Mouse (Mus musculus) G1E (cell line): Measurements from ENCODE around the gene Best2. TPM values are rescaled to one million over a fixed set of nuclear protein-coding genes. Genes with fewer than 3 reads are reported as not detected.

Source experiments
- ATAC-seq: 2 replicates; pipeline ENCODE4 v1.8.0; 2016; ENCODE audit warnings: mild to moderate bottlenecking; ENCODE audit not compliant: insufficient number of reproducible peaks, poor library complexity, low FRiP score, severe bottlenecking; ENCODE audit errors: extremely low read depth
- DNase-seq: peaks from one replicate; pipeline ENCODE4 v3.0.0; 2012; ENCODE audit warnings: low spot score
- H3K27me3 ChIP-seq: 2 replicates; pipeline ENCODE4 v1.6.1; 2012; ENCODE audit warnings: mild to moderate bottlenecking, low read length, inconsistent platforms; ENCODE audit not compliant: insufficient read depth
- H3K36me3 ChIP-seq: replicated peaks from 2 replicates; pipeline ENCODE3; 2012; ENCODE audit warnings: mild to moderate bottlenecking, inconsistent platforms
- H3K4me1 ChIP-seq: 2 replicates; pipeline ENCODE4 v1.6.1; 2012; ENCODE audit warnings: low read depth, low read length, inconsistent platforms, mixed read lengths; ENCODE audit not compliant: insufficient read depth
- H3K4me3 ChIP-seq: 2 replicates; pipeline ENCODE4 v1.5.1; 2012; ENCODE audit warnings: low read depth, mild to moderate bottlenecking, inconsistent platforms, low read length, moderate library complexity, mixed read lengths
- H3K9me3 ChIP-seq: replicated peaks from 2 replicates; pipeline ENCODE4 v1.6.1; 2012; ENCODE audit warnings: inconsistent platforms
- CTCF ChIP-seq: IDR thresholded peaks from 2 replicates; pipeline ENCODE4 v1.5.1; 2012; ENCODE audit warnings: low read depth, low read length, inconsistent platforms, mixed read lengths
- GATA1 ChIP-seq: IDR thresholded peaks from 2 replicates; pipeline ENCODE4 v1.6.1; 2012; ENCODE audit warnings: borderline replicate concordance, low read length, inconsistent platforms, mixed read lengths
- GATA2 ChIP-seq: IDR thresholded peaks from 2 replicates; pipeline ENCODE4 v1.6.1; 2012; ENCODE audit warnings: low read depth, low read length, inconsistent platforms, borderline replicate concordance
- POLR2AphosphoS5 ChIP-seq: IDR thresholded peaks from 2 replicates; pipeline ENCODE4 v1.6.1; 2012; ENCODE audit warnings: low read depth, low read length, inconsistent platforms; ENCODE audit not compliant: insufficient replicate concordance
- TAL1 ChIP-seq: conservative IDR thresholded peaks from 2 replicates; pipeline ENCODE4 v1.6.1; 2012; ENCODE audit warnings: low read depth, low read length, inconsistent platforms, mixed read lengths
- polyA plus RNA-seq: library from polyadenylated mRNA; stranded (reverse); fragments of >175 nt; gene quantifications from 2 replicates; pipeline ENCODE4 v1.2.3, GENCODE M21; 2012
- total RNA-seq, 2 experiments: library from RNA; stranded (forward) in 1 of 2; stranded (reverse) in 1 of 2; fragments of 200-1000 nt in 1 of 2; fragments of >200 nt in 1 of 2; fragmentation: Nextera tagmentation in 1 of 2; gene quantifications; 2 replicates each; pipeline ENCODE4 v1.2.3; 2014 to 2017

Gene Best2
- total and polyA plus RNA-seq, 3 experiments, result not detected

GRCm38 (mm10) chr8:84990349-84990748 is 24.0 kb downstream of the Best2 start, which contains the start of gene Hook2:
Gene Hook2 (plus strand): TSS chr8:84990603.
- DNase-seq (peak; percentile 93), ATAC-seq (peak; percentile 76)
- no peak for TF ChIP-seq GATA1
- TF ChIP-seq TAL1, result no peak
- TF ChIP-seq POLR2AphosphoS5, result no peak
- no peak for TF ChIP-seq GATA2
- TF ChIP-seq CTCF, result peak; percentile 87
- no peaks in the 10 kb centered on the region for H3K9me3 ChIP-seq
- peaks cover 20% of the 10 kb centered on the region for H3K36me3 ChIP-seq
- peak within 1 kb of the TSS; percentile 79 for H3K4me3 ChIP-seq
- no peaks in the 10 kb centered on the region for H3K27me3 ChIP-seq
- peaks cover 48% of the 10 kb centered on the region for H3K4me1 ChIP-seq

GRCm38 (mm10) chr8:84989810-84990209 is 24.5 kb downstream of the Best2 start:
- TF ChIP-seq TAL1, result no peak
- TF ChIP-seq CTCF, result peak; percentile 59; the same call in 1 of the 2 replicates
- TF ChIP-seq GATA1, result no peak
- Histone ChIP-seq H3K9me3 (no peaks in the 10 kb centered on the region), H3K27me3 (no peaks in the 10 kb centered on the region), H3K4me3 (peak overlapping the region; percentile 79), H3K36me3 (peaks cover 15% of the 10 kb centered on the region), H3K4me1 (peaks cover 53% of the 10 kb centered on the region)
- ATAC-seq (peak; percentile 22; the same call in 1 of the 2 replicates), DNase-seq (peak; percentile 68)

- H3K9me3 ChIP-seq, result no peaks in the 10 kb centered on the region
- ATAC-seq (no peak), DNase-seq (no peak)
- H3K36me3 ChIP-seq, result peaks cover 10% of the 10 kb centered on the region
- no peak for TF ChIP-seq POLR2AphosphoS5
- TF ChIP-seq CTCF, result no peak
- TF ChIP-seq TAL1, result no peak
- no peak for TF ChIP-seq GATA1
- no peak for TF ChIP-seq GATA2
- peaks cover 58% of the 10 kb centered on the region for H3K4me1 ChIP-seq
- H3K27me3 ChIP-seq, result no peaks in the 10 kb centered on the region
- peak overlapping the region; percentile 60; the same call in 1 of the 2 replicates for H3K4me3 ChIP-seq
These were observed 25.0 kb downstream of the Best2 start for GRCm38 (mm10) chr8:84989311-84989731.

GRCm38 (mm10) chr8:84987903-84988302 is 26.4 kb downstream of the Best2 start:
- H3K36me3 ChIP-seq, result no peaks in the 10 kb centered on the region
- TF ChIP-seq TAL1 (no peak), POLR2AphosphoS5 (no peak), CTCF (no peak), GATA2 (no peak)
- DNase-seq (no peak), ATAC-seq (no peak)
- peaks cover 72% of the 10 kb centered on the region for H3K4me1 ChIP-seq
- no peaks in the 10 kb centered on the region for H3K9me3 ChIP-seq
- no peak overlapping the region for H3K4me3 ChIP-seq
- H3K27me3 ChIP-seq, result no peaks in the 10 kb centered on the region

GRCm38 (mm10) chr8:84987388-84987787 is 26.9 kb downstream of the Best2 start:
- ATAC-seq (no peak), DNase-seq (no peak)
- no peaks in the 10 kb centered on the region for H3K36me3 ChIP-seq
- H3K9me3 ChIP-seq, result no peaks in the 10 kb centered on the region
- no peak for TF ChIP-seq POLR2AphosphoS5
- TF ChIP-seq CTCF, result no peak
- no peak for TF ChIP-seq GATA2
- TF ChIP-seq TAL1, result no peak
- no peak for TF ChIP-seq GATA1
- H3K4me3 ChIP-seq, result no peak overlapping the region
- H3K4me1 ChIP-seq, result peaks cover 77% of the 10 kb centered on the region
- H3K27me3 ChIP-seq, result no peaks in the 10 kb centered on the region

- H3K36me3 ChIP-seq, result no peaks in the 10 kb centered on the region
These were observed 27.9 kb downstream of the Best2 start for GRCm38 (mm10) chr8:84986379-84986945.

More at GRCm38 (mm10) chr8:84986379-84986945, 27.9 kb downstream of the Best2 start:
- no peak for DNase-seq
- no peaks in the 10 kb centered on the region for H3K27me3 ChIP-seq
- peaks cover 83% of the 10 kb centered on the region for H3K4me1 ChIP-seq
- ATAC-seq, result peak; percentile 28
- TF ChIP-seq CTCF, result no peak
- peak; percentile 70 for TF ChIP-seq TAL1
- H3K4me3 ChIP-seq, result peak overlapping the region; percentile 74
- H3K9me3 ChIP-seq, result no peaks in the 10 kb centered on the region
